Mouse (Mus musculus): ENCODE data around the gene Tnfrsf11a. TPM values are rescaled to one million over a fixed set of nuclear protein-coding genes. Genes with fewer than 3 reads are reported as not detected.
A peak's percentile ranks its signal among the peaks of the same experiment; 100 is the strongest.
"Not testable (repeated sequence)": the region's sequence is repeated elsewhere in the genome, so short reads cannot be mapped to it uniquely, and the experiment has no call there.

Gene Tnfrsf11a
- polyA plus RNA-seq, 1 experiment from 2014 or later: 0.59 TPM

- Histone ChIP-seq H3K36me3 (no peaks in the 10 kb centered on the region), H3K9me3 (no peaks in the 10 kb centered on the region), H3K27ac (replicated peaks) (no peak overlapping the region), H3K4me1 (replicated peaks) (no peaks in the 10 kb centered on the region), H3K9ac (no peak overlapping the region), H3K27me3 (no peaks in the 10 kb centered on the region), H3K4me3 (no peak overlapping the region), H3K4me2 (no peak overlapping the region)
- no peak for ATAC-seq (ENCODE audit: low read depth)
- 87% methylated on average over 6 of the region's 6 CpGs for WGBS
Observed at GRCm38 (mm10) chr1:105794670-105795069, 14.2 kb downstream of the Tnfrsf11a start.

GRCm38 (mm10) chr1:105795705-105796104 lies 15.2 kb downstream of the Tnfrsf11a start:
- no peaks in the 10 kb centered on the region for H3K36me3 ChIP-seq
- H3K9ac ChIP-seq: no peak overlapping the region
- no peaks in the 10 kb centered on the region for H3K9me3 ChIP-seq
- ATAC-seq (ENCODE audit: low read depth): no peak
- WGBS: 88% methylated on average over 4 of the region's 4 CpGs
- no peaks in the 10 kb centered on the region for H3K4me1 ChIP-seq (replicated peaks)
- no peak overlapping the region for H3K4me2 ChIP-seq
- no peak overlapping the region for H3K27ac ChIP-seq (replicated peaks)
- no peak overlapping the region for H3K4me3 ChIP-seq
- no peaks in the 10 kb centered on the region for H3K27me3 ChIP-seq

GRCm38 (mm10) chr1:105800570-105800969 lies 20.1 kb downstream of the Tnfrsf11a start:
- Histone ChIP-seq H3K27ac (replicated peaks) (no peak overlapping the region), H3K4me3 (no peak overlapping the region), H3K9ac (no peak overlapping the region), H3K27me3 (no peaks in the 10 kb centered on the region), H3K4me1 (replicated peaks) (no peaks in the 10 kb centered on the region), H3K4me2 (no peak overlapping the region), H3K36me3 (no peaks in the 10 kb centered on the region), H3K9me3 (no peaks in the 10 kb centered on the region)
- ATAC-seq (ENCODE audit: low read depth): no peak
- 93% methylated on average over 6 of the region's 6 CpGs for WGBS

GRCm38 (mm10) chr1:105801252-105801651 lies 20.7 kb downstream of the Tnfrsf11a start:
- ATAC-seq (ENCODE audit: low read depth): no peak
- no peaks in the 10 kb centered on the region for H3K27me3 ChIP-seq
- no peaks in the 10 kb centered on the region for H3K9me3 ChIP-seq
- no peaks in the 10 kb centered on the region for H3K36me3 ChIP-seq
- no peak overlapping the region for H3K9ac ChIP-seq
- H3K4me1 ChIP-seq (replicated peaks): no peaks in the 10 kb centered on the region
- no peak overlapping the region for H3K27ac ChIP-seq (replicated peaks)
- H3K4me3 ChIP-seq: no peak overlapping the region
- no peak overlapping the region for H3K4me2 ChIP-seq

- Histone ChIP-seq H3K36me3 (no peaks in the 10 kb centered on the region), H3K4me2 (no peak overlapping the region), H3K27me3 (no peaks in the 10 kb centered on the region), H3K4me1 (replicated peaks) (no peaks in the 10 kb centered on the region), H3K9ac (no peak overlapping the region), H3K27ac (replicated peaks) (no peak overlapping the region), H3K4me3 (no peak overlapping the region), H3K9me3 (no peaks in the 10 kb centered on the region)
- no peak for ATAC-seq (ENCODE audit: low read depth)
- 83% methylated on average over 6 of the region's 6 CpGs for WGBS
Observed at GRCm38 (mm10) chr1:105802941-105803340, 22.4 kb downstream of the Tnfrsf11a start.

- 81% methylated on average over 3 of the region's 3 CpGs for WGBS
- ATAC-seq (ENCODE audit: low read depth): no peak
- no peaks in the 10 kb centered on the region for H3K27me3 ChIP-seq
Observed at GRCm38 (mm10) chr1:105804285-105804684, 23.8 kb downstream of the Tnfrsf11a start.

GRCm38 (mm10) chr1:105805565-105805964 lies 25.0 kb downstream of the Tnfrsf11a start:
- H3K4me1 ChIP-seq (replicated peaks): no peaks in the 10 kb centered on the region
- no peak for ATAC-seq (ENCODE audit: low read depth)
- no peaks in the 10 kb centered on the region for H3K9me3 ChIP-seq
- 91% methylated on average over 4 of the region's 4 CpGs for WGBS
- H3K9ac ChIP-seq: no peak overlapping the region
- H3K27ac ChIP-seq (replicated peaks): no peak overlapping the region
- H3K36me3 ChIP-seq: no peaks in the 10 kb centered on the region
- H3K4me2 ChIP-seq: no peak overlapping the region
- H3K27me3 ChIP-seq: no peaks in the 10 kb centered on the region
- no peak overlapping the region for H3K4me3 ChIP-seq

More at GRCm38 (mm10) chr1:105804285-105804684, 23.8 kb downstream of the Tnfrsf11a start:
- Histone ChIP-seq H3K27ac (replicated peaks) (no peak overlapping the region), H3K4me3 (no peak overlapping the region), H3K9ac (no peak overlapping the region), H3K36me3 (no peaks in the 10 kb centered on the region), H3K4me2 (no peak overlapping the region), H3K9me3 (no peaks in the 10 kb centered on the region), H3K4me1 (replicated peaks) (no peaks in the 10 kb centered on the region)

GRCm38 (mm10) chr1:105807028-105807722 lies 26.7 kb downstream of the Tnfrsf11a start:
- no peak for ATAC-seq (ENCODE audit: low read depth)
- Histone ChIP-seq H3K9me3 (no peaks in the 10 kb centered on the region), H3K36me3 (no peaks in the 10 kb centered on the region), H3K27ac (replicated peaks) (no peak overlapping the region), H3K4me2 (no peak overlapping the region), H3K4me1 (replicated peaks) (no peaks in the 10 kb centered on the region), H3K9ac (no peak overlapping the region), H3K4me3 (no peak overlapping the region), H3K27me3 (no peaks in the 10 kb centered on the region)
- WGBS: 91% methylated on average over 10 of the region's 10 CpGs

GRCm38 (mm10) chr1:105812027-105812426 lies 31.5 kb downstream of the Tnfrsf11a start:
- H3K27me3 ChIP-seq; H3K9ac ChIP-seq; ATAC-seq (ENCODE audit: low read depth); H3K9me3 ChIP-seq; H3K4me1 ChIP-seq (replicated peaks); H3K27ac ChIP-seq (replicated peaks); H3K4me2 ChIP-seq; H3K36me3 ChIP-seq; H3K4me3 ChIP-seq: not testable (repeated sequence)

- no peaks in the 10 kb centered on the region for H3K36me3 ChIP-seq
- 0 out of 2 replicates have a peak, but pooled peaks have one; percentile 5 for ATAC-seq (ENCODE audit: low read depth)
- no peaks in the 10 kb centered on the region for H3K27me3 ChIP-seq
- WGBS: 78% methylated on average over 20 of the region's 20 CpGs
- no peak overlapping the region for H3K27ac ChIP-seq (replicated peaks)
- H3K9me3 ChIP-seq: no peaks in the 10 kb centered on the region
- no peak overlapping the region for H3K9ac ChIP-seq
- no peaks in the 10 kb centered on the region for H3K4me1 ChIP-seq (replicated peaks)
- H3K4me3 ChIP-seq: no peak overlapping the region
- H3K4me2 ChIP-seq: no peak overlapping the region
Observed at GRCm38 (mm10) chr1:105812960-105813708, 32.6 kb downstream of the Tnfrsf11a start.

- no peak overlapping the region for H3K4me2 ChIP-seq
- H3K9me3 ChIP-seq: no peaks in the 10 kb centered on the region
- no peaks in the 10 kb centered on the region for H3K4me1 ChIP-seq (replicated peaks)
- H3K27ac ChIP-seq (replicated peaks): no peak overlapping the region
- 0 out of 2 replicates have a peak, but pooled peaks have one; percentile 32 for ATAC-seq (ENCODE audit: low read depth)
- no peaks in the 10 kb centered on the region for H3K36me3 ChIP-seq
- 81% methylated on average over 11 of the region's 11 CpGs for WGBS
- H3K27me3 ChIP-seq: no peaks in the 10 kb centered on the region
- no peak overlapping the region for H3K4me3 ChIP-seq
- no peak overlapping the region for H3K9ac ChIP-seq
Observed at GRCm38 (mm10) chr1:105813709-105814061, 33.2 kb downstream of the Tnfrsf11a start.

GRCm38 (mm10) chr1:105814402-105815270 lies 34.1 kb downstream of the Tnfrsf11a start:
- Histone ChIP-seq H3K27ac (replicated peaks) (no peak overlapping the region), H3K4me1 (replicated peaks) (no peaks in the 10 kb centered on the region), H3K27me3 (no peaks in the 10 kb centered on the region), H3K9ac (no peak overlapping the region), H3K4me3 (no peak overlapping the region), H3K4me2 (no peak overlapping the region), H3K9me3 (no peaks in the 10 kb centered on the region), H3K36me3 (no peaks in the 10 kb centered on the region)
- ATAC-seq (ENCODE audit: low read depth): no peak
- WGBS: 50% methylated on average over 14 of the region's 14 CpGs
